Mouse (Mus musculus) fibroblast of lung, adult 2 months (primary cell): Measurements from ENCODE around the gene Pla2g2c.

Experiments used
- DNase-seq: peaks from one replicate; pipeline ENCODE4 v3.0.0-alpha.2; 2011; ENCODE audit warnings: low read depth

The Pla2g2c gene

DNA sequence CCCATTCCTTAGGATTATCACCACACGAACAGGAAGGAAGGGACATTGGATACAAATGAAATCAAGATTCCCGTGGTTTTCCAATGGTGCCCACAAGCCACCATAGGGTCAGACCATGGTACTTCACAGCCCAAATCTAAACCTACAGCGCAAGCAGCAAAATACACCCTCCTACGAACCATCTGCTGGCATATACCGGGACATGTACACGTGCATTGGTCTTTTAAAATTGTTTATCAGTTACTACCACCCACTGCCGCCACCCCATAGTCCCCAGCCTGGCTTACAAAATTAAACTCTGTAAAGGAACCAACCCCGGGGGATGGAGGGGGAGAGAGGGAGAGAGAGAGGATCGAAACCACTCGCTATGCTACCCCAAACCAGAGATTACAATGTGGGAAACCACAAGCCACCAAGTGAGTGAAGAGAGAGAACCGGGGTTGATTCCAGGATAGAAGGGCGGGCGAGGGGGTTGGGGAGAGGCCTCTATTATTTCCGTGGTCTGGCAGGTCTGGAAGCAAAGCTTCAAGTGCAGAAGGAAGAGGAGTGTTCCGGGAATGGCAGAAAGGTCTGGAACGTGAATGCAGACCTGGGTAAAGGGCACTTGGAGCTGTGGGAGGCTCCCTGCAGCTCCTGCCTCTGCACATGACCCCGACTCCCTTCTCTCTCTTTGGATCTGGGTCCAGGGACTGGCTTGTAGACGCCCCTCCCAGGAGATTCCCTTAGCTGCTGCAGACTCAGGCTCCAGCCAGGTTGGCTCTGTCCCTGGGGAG lies at the start of gene Pla2g2c:
Pla2g2c (plus strand) TSS at position 439 of the 773 bp plus-strand sequence.
- DNase-seq: no peak

- DNase-seq: no peak
These were observed 48.1 kb upstream of the Pla2g2c start for GRCm38 (mm10) chr4:138676480-138676879.

DNA sequence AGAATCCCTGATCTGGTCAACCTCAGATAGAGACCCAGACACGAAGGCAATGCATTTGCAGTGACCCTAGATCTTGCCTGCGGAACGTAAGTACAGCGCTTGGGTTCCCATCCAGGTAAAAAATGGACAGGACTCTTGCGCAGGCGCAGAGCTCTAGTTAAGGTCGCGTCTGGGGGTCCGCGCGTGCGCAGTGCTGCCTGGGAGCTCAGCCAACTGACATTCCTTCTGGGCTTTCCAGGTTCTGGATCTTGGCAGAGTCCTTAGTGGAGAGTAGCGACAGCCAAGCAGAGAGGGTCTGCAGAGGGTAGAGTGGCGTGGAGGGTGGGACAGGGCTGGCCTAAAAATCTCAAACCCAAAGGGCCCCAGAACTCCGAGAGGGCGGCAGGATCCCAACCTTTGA lies 47.0 kb upstream of the Pla2g2c start:
- DNase-seq: no peak

DNA sequence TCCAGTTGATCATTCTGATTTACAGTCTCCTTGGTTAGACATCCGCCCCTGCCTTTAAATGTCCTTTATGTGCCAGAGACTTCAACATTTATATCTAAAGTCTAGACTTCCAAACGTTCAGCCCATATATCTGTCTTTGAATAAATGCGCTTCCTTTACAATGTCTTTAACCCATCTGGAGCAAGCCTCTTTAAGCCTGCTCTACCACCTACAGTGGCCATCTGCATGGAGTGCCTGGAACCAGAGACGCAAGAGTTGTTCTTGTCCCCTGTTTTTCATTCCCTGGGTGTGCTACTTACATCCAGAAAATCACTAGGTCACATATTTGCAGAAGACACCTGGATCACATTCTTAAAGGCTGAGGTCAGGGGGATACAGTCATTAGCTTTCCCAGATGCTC lies 44.5 kb upstream of the Pla2g2c start:
- no peak for DNase-seq

- DNase-seq: no peak
These were observed 41.8 kb upstream of the Pla2g2c start for GRCm38 (mm10) chr4:138682760-138683159.

GRCm38 (mm10) chr4:138685813-138686212 lies 38.8 kb upstream of the Pla2g2c start:
- no peak for DNase-seq

DNA sequence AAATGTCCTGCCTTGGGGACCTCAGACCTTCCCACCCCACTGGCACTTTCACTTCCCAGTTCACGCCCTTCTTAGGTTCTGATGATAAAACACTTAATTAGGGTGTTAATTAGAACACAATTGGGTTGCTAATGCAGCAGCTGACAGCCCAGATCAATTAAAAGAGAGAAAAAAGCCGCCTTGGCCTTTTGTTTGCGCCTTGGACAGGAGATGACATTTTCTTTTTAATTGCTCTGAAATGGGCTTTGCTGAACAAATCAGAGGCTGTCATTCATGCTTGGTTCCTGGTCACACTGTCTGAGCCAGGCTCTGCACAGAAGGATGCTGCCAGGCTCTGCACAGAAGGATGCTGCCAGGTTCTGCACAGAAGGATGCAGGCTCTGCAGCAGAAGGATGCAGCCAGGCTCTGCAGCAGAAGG lies 35.5 kb upstream of the Pla2g2c start:
- DNase-seq: no peak

GRCm38 (mm10) chr4:138690561-138690960 lies 34.0 kb upstream of the Pla2g2c start:
- no peak for DNase-seq

- no peak for DNase-seq
These were observed 33.0 kb upstream of the Pla2g2c start for GRCm38 (mm10) chr4:138691443-138692181.

DNA sequence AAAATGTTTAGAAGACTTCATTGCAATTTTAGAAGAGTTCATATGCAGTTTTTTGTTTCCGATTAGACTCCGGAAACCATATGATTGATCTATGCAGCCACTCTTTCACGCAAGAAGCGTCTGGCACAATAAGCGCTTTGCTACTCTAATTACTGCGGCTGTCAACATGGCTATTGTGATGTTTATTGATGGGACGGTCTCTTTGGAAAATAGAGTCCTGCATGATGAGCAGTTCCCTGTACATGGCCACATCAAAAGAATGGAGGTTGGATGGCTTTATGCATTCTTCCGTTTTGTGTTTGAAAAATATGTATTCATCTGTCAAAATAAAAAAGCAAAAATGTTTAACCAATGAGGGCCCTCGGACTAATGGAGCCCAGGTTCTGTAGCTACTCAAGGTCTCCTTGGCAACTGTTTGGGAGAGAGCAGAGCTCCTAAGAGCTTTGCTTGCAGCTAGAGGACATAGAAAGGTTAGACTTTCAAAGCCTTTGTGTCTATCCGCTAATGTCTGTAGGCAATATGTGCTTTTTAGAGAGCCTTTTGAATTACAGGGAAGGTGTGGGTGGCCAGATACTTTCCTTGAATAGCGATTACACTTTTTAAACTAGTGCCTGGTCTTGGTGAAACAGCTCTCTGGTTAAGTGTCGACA lies 31.4 kb upstream of the Pla2g2c start:
- DNase-seq: no peak

DNA sequence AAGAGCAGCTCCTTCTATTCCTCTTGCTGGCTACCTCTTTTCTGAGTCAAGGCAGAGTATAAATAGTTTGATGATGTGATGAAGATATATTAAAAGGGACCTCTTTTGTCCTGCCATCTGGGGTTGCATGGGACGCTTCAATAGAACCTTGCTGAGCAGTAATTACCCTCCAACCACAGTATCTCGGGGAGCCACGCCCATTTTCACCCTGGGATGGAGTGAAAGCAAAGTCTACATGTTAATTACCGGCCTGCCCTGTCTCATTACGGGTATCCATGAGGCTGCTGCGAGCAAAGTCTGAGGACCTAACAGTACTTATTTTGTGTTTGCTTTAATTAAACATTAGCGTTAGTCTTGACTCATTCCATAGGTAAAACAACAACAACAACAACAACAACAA lies 27.9 kb upstream of the Pla2g2c start:
- no peak for DNase-seq

- DNase-seq: no peak
These were observed 27.3 kb upstream of the Pla2g2c start for GRCm38 (mm10) chr4:138697166-138697860.

GRCm38 (mm10) chr4:138698296-138698695 lies 26.3 kb upstream of the Pla2g2c start:
- DNase-seq: no peak

- DNase-seq: peak; percentile 14
These were observed 24.2 kb upstream of the Pla2g2c start for GRCm38 (mm10) chr4:138700184-138700982.

DNA sequence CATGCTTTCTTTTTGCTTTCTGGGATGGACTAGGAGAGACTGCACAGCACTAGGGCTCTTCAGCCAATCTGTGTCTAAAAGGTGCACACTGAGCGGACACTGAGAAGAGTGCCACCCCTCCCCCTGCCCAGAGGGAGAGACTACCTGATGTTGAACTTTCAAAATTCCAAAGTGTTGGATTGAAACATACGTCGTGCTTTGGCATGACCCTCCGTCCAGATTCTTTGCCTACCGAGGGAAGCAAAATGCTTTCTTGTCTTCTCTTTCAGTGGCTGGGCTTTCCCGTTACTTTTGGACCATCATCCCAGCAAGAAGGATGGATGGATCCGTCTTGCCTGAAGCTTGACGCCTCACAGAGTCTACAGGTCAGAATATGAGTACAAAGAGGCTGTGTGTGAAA lies 23.5 kb upstream of the Pla2g2c start:
- DNase-seq: no peak

DNA sequence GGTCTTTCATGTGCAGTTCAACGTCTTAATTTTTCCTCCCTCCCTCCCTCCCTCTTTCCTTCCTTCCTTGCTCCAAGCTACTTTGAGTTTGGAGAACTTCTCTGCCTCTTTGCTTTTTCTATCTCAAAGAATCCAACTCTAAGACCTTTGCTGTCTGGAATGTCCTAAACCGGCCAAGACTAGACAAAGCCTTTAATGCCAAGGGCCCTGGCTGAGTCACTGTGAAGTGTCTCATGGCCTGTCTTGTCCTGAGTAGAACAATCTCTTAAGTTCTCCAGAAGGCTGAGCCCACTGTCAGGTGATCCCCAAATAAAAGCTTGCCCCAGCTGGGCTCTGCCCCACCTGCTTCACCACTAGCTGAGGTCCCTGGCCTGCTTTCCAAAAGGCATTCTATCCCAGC lies 22.6 kb upstream of the Pla2g2c start:
- DNase-seq: no peak

- no peak for DNase-seq
These were observed 22.1 kb upstream of the Pla2g2c start for GRCm38 (mm10) chr4:138702528-138702927.

- no peak for DNase-seq
These were observed 21.0 kb upstream of the Pla2g2c start for GRCm38 (mm10) chr4:138703591-138703990.

DNA sequence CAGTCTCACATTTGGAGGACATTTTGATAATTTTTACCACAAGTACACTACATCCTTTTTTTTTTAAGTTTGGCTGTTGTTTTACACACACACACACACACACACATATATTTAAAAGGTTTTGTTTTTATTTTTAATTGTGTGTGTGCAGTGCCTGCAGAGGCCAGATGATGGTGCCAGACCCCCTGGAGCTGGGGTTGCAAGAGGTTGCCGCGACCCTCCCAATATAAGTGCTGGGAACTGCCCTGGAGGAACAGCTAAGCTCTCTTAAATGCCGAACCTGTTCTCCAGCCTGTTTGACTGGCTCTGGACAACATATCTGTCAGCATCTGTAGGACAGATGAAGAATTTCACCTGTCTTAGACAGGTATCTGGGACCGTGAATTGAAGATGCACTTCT lies 20.4 kb upstream of the Pla2g2c start:
- no peak for DNase-seq

DNA sequence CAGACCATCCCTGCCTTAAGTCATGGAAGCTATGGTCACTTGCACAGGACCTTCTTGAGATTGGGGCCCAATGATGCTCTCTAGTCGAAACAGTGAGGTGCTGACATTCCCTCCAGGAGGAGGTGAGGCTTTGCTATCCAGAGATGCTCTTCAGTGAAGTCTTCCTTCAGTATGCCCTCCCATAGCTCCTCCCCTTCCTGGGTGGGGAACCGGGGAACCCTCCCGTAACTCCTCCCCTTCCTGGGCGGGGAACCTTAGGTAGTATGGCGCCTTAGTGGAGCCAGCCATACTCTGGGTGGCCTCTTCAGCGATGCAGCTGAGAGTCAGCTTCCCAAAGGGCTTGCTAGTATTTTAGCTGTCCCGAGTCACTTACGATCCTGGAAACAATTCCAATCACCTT lies 18.0 kb upstream of the Pla2g2c start:
- DNase-seq: no peak

DNA sequence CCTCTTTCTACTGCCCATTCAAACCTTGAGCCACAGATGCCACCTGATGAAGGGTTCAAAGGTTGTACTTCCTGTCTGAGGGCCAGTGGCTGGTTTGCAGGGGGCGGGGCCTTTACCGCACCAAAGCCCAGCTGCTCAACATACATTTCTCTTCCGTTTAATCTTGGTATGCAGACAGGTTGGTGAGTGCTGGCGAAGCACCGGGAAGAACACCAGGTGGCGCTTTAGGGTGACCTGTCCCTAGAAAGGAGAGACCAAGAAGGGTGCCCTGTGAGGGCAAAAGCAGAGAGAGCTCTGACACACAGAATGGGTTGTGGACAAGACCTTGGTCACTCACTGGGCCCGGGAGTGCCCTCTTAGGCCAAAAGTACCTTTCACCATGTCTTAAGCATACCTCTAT lies 16.0 kb upstream of the Pla2g2c start:
- no peak for DNase-seq

GRCm38 (mm10) chr4:138709246-138709645 lies 15.3 kb upstream of the Pla2g2c start:
- no peak for DNase-seq
